Mouse (Mus musculus) forebrain, embryonic 11.5 days (tissue): ENCODE results near the gene Msl1. TPM values are rescaled to one million over a fixed set of nuclear protein-coding genes. Genes with fewer than 3 reads are reported as not detected.
A peak's percentile ranks its signal among the peaks of the same experiment; 100 is the strongest.

Source experiments
- ATAC-seq: fragments of 200-750 bp; cut with Nextera tagmentation; replicated peaks from 2 replicates; pipeline ENCODE4 v1.8.0; 2017; ENCODE audit warnings: moderate TSS enrichment; ENCODE audit not compliant: low FRiP score
- DNase-seq: peaks from one replicate; pipeline ENCODE4 v3.0.0-alpha.2; 2017; ENCODE audit warnings: low spot score
- H3K27ac ChIP-seq: fragments of 300-500 bp; sonication (generic); 2 replicates; pipeline ENCODE4 v1.5.1; 2014; ENCODE audit warnings: low read depth, low read length
- H3K27me3 ChIP-seq: fragments of 300-500 bp; sonication (generic); 2 replicates; pipeline ENCODE4 v1.6.1; 2014; ENCODE audit warnings: mild to moderate bottlenecking, low read length, mixed read lengths; ENCODE audit not compliant: control insufficient read depth, insufficient read depth
- H3K36me3 ChIP-seq: fragments of 300-500 bp; sonication (generic); 2 replicates; pipeline ENCODE4 v1.6.1; 2014; ENCODE audit warnings: mild to moderate bottlenecking, low read length, moderate library complexity, mixed read lengths; ENCODE audit not compliant: control insufficient read depth, insufficient read depth
- H3K4me1 ChIP-seq: fragments of 300-500 bp; sonication (generic); replicated peaks from 2 replicates; pipeline ENCODE4 v1.6.1; 2014; ENCODE audit warnings: low read length, mixed read lengths; ENCODE audit not compliant: control insufficient read depth, insufficient read depth
- H3K4me2 ChIP-seq: fragments of 300-500 bp; sonication (generic); 2 replicates; pipeline ENCODE4 v1.6.1; 2014; ENCODE audit warnings: low read depth, mild to moderate bottlenecking, low read length, moderate library complexity, mixed read lengths; ENCODE audit not compliant: severe bottlenecking
- H3K4me3 ChIP-seq: fragments of 300-500 bp; sonication (generic); 2 replicates; pipeline ENCODE4 v1.5.1; 2014; ENCODE audit warnings: low read depth, low read length
- H3K9ac ChIP-seq: fragments of 300-500 bp; sonication (generic); 2 replicates; pipeline ENCODE4 v1.6.1; 2014; ENCODE audit warnings: low read length
- H3K9me3 ChIP-seq: fragments of 300-500 bp; sonication (generic); 2 replicates; pipeline ENCODE4 v1.6.1; 2016; ENCODE audit warnings: low read length, mixed read lengths; ENCODE audit not compliant: control insufficient read depth
- WGBS: fragments of 180-500 bp; shearing (Covaris S2); extraction: QIAGEN DNeasy Blood & Tissue Kit; methylation state at CpG from one replicate; pipeline ENCODE4 v1.1.7; 2014; 5-methylcytosine and 5-hydroxymethylcytosine counted together
- polyA plus RNA-seq: library from polyadenylated mRNA; unstranded; fragments of >200 nt; fragmentation: Nextera tagmentation; extraction: Ambion mirVana; gene quantifications from 2 replicates; pipeline ENCODE4 v1.2.1, GENCODE M21; 2014

Msl1 gene
- polyA plus RNA-seq, 1 experiment from 2014 or later, result 24.0 TPM

- no peaks in the 10 kb centered on the region for H3K27me3 ChIP-seq
- H3K4me2 ChIP-seq, result peak overlapping the region; percentile 27; the same call in 1 of the 2 replicates
- H3K36me3 ChIP-seq, result no peaks in the 10 kb centered on the region
- peak overlapping the region; percentile 74 for H3K27ac ChIP-seq
- peak overlapping the region; percentile 41; the same call in 1 of the 2 replicates for H3K9ac ChIP-seq
- DNase-seq (peak; percentile 74), ATAC-seq (0 out of 2 replicates have a peak, but pooled peaks have one; percentile 4)
- peaks cover 57% of the 10 kb centered on the region for H3K4me1 ChIP-seq
- no peaks in the 10 kb centered on the region for H3K9me3 ChIP-seq
- WGBS, result 31% methylated on average over 17 of the region's 17 CpGs
- H3K4me3 ChIP-seq, result no peak overlapping the region
Observed at GRCm38 (mm10) chr11:98750351-98751201, 44.7 kb upstream of the Msl1 start.

- Histone ChIP-seq H3K27me3 (no peaks in the 10 kb centered on the region), H3K9ac (peak overlapping the region; percentile 16; the same call in 1 of the 2 replicates), H3K4me3 (no peak overlapping the region), H3K4me2 (peak overlapping the region; percentile 1; the same call in 1 of the 2 replicates), H3K36me3 (no peaks in the 10 kb centered on the region), H3K27ac (peak overlapping the region; percentile 54), H3K9me3 (no peaks in the 10 kb centered on the region), H3K4me1 (peaks cover 53% of the 10 kb centered on the region)
- 55% methylated on average over 6 of the region's 6 CpGs for WGBS
- DNase-seq (no peak), ATAC-seq (no peak)
Observed at GRCm38 (mm10) chr11:98751221-98751782, 44.0 kb upstream of the Msl1 start.

- Histone ChIP-seq H3K9me3 (no peaks in the 10 kb centered on the region), H3K27ac (no peak overlapping the region), H3K4me2 (no peak overlapping the region), H3K27me3 (no peaks in the 10 kb centered on the region), H3K4me3 (no peak overlapping the region), H3K36me3 (no peaks in the 10 kb centered on the region), H3K9ac (no peak overlapping the region), H3K4me1 (peaks cover 41% of the 10 kb centered on the region)
- no peak for ATAC-seq
- WGBS, result 90% methylated on average over 10 of the region's 10 CpGs
- DNase-seq, result no peak
Observed at GRCm38 (mm10) chr11:98752562-98753140, 42.7 kb upstream of the Msl1 start.

GRCm38 (mm10) chr11:98753264-98753663 lies 42.1 kb upstream of the Msl1 start:
- Histone ChIP-seq H3K9ac (no peak overlapping the region), H3K9me3 (no peaks in the 10 kb centered on the region), H3K27ac (no peak overlapping the region), H3K4me2 (no peak overlapping the region), H3K36me3 (no peaks in the 10 kb centered on the region), H3K4me3 (no peak overlapping the region), H3K4me1 (peaks cover 35% of the 10 kb centered on the region), H3K27me3 (no peaks in the 10 kb centered on the region)
- WGBS, result 89% methylated on average over 5 of the region's 5 CpGs
- DNase-seq (no peak), ATAC-seq (no peak)

- Histone ChIP-seq H3K27ac (no peak overlapping the region), H3K4me1 (peaks cover 26% of the 10 kb centered on the region), H3K27me3 (no peaks in the 10 kb centered on the region), H3K9ac (no peak overlapping the region), H3K4me2 (no peak overlapping the region), H3K36me3 (no peaks in the 10 kb centered on the region), H3K9me3 (no peaks in the 10 kb centered on the region), H3K4me3 (no peak overlapping the region)
- no peak for DNase-seq
- 83% methylated on average over 9 of the region's 9 CpGs for WGBS
- ATAC-seq, result no peak
Observed at GRCm38 (mm10) chr11:98754151-98754620, 41.1 kb upstream of the Msl1 start.

GRCm38 (mm10) chr11:98754621-98755181 lies 40.6 kb upstream of the Msl1 start:
- ATAC-seq (peak; percentile 55), DNase-seq (peak; percentile 91)
- Histone ChIP-seq H3K4me3 (no peak overlapping the region), H3K4me2 (no peak overlapping the region), H3K9me3 (no peaks in the 10 kb centered on the region), H3K4me1 (peaks cover 22% of the 10 kb centered on the region), H3K9ac (no peak overlapping the region), H3K27me3 (no peaks in the 10 kb centered on the region), H3K27ac (no peak overlapping the region), H3K36me3 (no peaks in the 10 kb centered on the region)
- 23% methylated on average over 7 of the region's 7 CpGs for WGBS

GRCm38 (mm10) chr11:98755726-98756380 lies 39.5 kb upstream of the Msl1 start:
- WGBS, result 94% methylated on average over 6 of the region's 6 CpGs
- ATAC-seq, result no peak
- Histone ChIP-seq H3K9me3 (no peaks in the 10 kb centered on the region), H3K27ac (no peak overlapping the region), H3K4me2 (no peak overlapping the region), H3K36me3 (no peaks in the 10 kb centered on the region), H3K4me3 (no peak overlapping the region), H3K9ac (no peak overlapping the region), H3K27me3 (no peaks in the 10 kb centered on the region), H3K4me1 (peaks cover 11% of the 10 kb centered on the region)
- DNase-seq, result no peak

- peaks cover 3% of the 10 kb centered on the region for H3K4me1 ChIP-seq
- H3K27me3 ChIP-seq, result no peaks in the 10 kb centered on the region
- no peaks in the 10 kb centered on the region for H3K36me3 ChIP-seq
- 85% methylated on average over 12 of the region's 12 CpGs for WGBS
- ATAC-seq, result no peak
- no peak for DNase-seq
- H3K4me3 ChIP-seq, result no peak overlapping the region
- no peak overlapping the region for H3K9ac ChIP-seq
- no peak overlapping the region for H3K4me2 ChIP-seq
- H3K27ac ChIP-seq, result no peak overlapping the region
- no peaks in the 10 kb centered on the region for H3K9me3 ChIP-seq
Observed at GRCm38 (mm10) chr11:98756711-98757110, 38.6 kb upstream of the Msl1 start.
